Mouse (Mus musculus): ENCODE data around the gene Hvcn1.

GRCm38 (mm10) chr5:122265942-122266341, 59.3 kb downstream of the Hvcn1 start:
- TF ChIP-seq GATA2 (IDR thresholded peaks at IDR 0.05; ENCODE audit: borderline replicate concordance, low read depth, low read length) (no peak), CTCF (IDR thresholded peaks at IDR 0.05; ENCODE audit: low read depth, low read length) (no peak), TAL1 (conservative IDR thresholded peaks at IDR 0.05; ENCODE audit: low read depth, low read length) (no peak), POLR2AphosphoS5 (IDR thresholded peaks at IDR 0.05; ENCODE audit: insufficient replicate concordance, low read depth, low read length) (no peak), GATA1 (IDR thresholded peaks at IDR 0.05; ENCODE audit: borderline replicate concordance, low read length) (no peak)
